Mouse (Mus musculus): ENCODE measurements around the gene Tln1. TPM values are rescaled to one million over a fixed set of nuclear protein-coding genes. Genes with fewer than 3 reads are reported as not detected.
A peak's percentile ranks its signal among the peaks of the same experiment; 100 is the strongest.

Tln1 gene
- polyA plus RNA-seq, 1 experiment from 2014 or later = 40.6 TPM

GRCm38 (mm10) chr4:43593453-43593852 is 31.0 kb upstream of the Tln1 start:
- no peak overlapping the region for H3K27ac ChIP-seq (replicated peaks; ENCODE audit: low read depth, low read length)
- H3K27me3 ChIP-seq (ENCODE audit: control insufficient read depth, insufficient read depth, low read length) = no peaks in the 10 kb centered on the region

GRCm38 (mm10) chr4:43591961-43592360 is 29.5 kb upstream of the Tln1 start:
- H3K9ac ChIP-seq (replicated peaks; ENCODE audit: low read length) = no peak overlapping the region
- H3K36me3 ChIP-seq (replicated peaks; ENCODE audit: control insufficient read depth, insufficient read depth, low read depth, low read length) = no peaks in the 10 kb centered on the region
- no peak overlapping the region for H3K4me2 ChIP-seq (ENCODE audit: low read depth, low read length)
- H3K27ac ChIP-seq (replicated peaks; ENCODE audit: low read depth, low read length) = no peak overlapping the region
- H3K4me1 ChIP-seq (ENCODE audit: control insufficient read depth, insufficient read depth, low read length) = no peaks in the 10 kb centered on the region
- H3K9me3 ChIP-seq (replicated peaks; ENCODE audit: control insufficient read depth, low read length) = no peaks in the 10 kb centered on the region
- no peaks in the 10 kb centered on the region for H3K27me3 ChIP-seq (ENCODE audit: control insufficient read depth, insufficient read depth, low read length)
- ATAC-seq (replicated peaks; ENCODE audit: insufficient number of reproducible peaks, low FRiP score, low TSS enrichment, low read depth) (no peak), DNase-seq (ENCODE audit: low spot score) (no peak)
- H3K4me3 ChIP-seq (ENCODE audit: low read depth, low read length) = no peak overlapping the region
- 74% methylated on average over 3 of the region's 3 CpGs for WGBS

More at GRCm38 (mm10) chr4:43593453-43593852, 31.0 kb upstream of the Tln1 start:
- Histone ChIP-seq H3K4me1 (ENCODE audit: control insufficient read depth, insufficient read depth, low read length) (no peaks in the 10 kb centered on the region), H3K4me3 (ENCODE audit: low read depth, low read length) (no peak overlapping the region), H3K36me3 (replicated peaks; ENCODE audit: control insufficient read depth, insufficient read depth, low read depth, low read length) (no peaks in the 10 kb centered on the region), H3K9me3 (replicated peaks; ENCODE audit: control insufficient read depth, low read length) (no peaks in the 10 kb centered on the region), H3K9ac (replicated peaks; ENCODE audit: low read length) (no peak overlapping the region), H3K4me2 (ENCODE audit: low read depth, low read length) (no peak overlapping the region)
- no peak for ATAC-seq (replicated peaks; ENCODE audit: insufficient number of reproducible peaks, low FRiP score, low TSS enrichment, low read depth)
- no peak for DNase-seq (ENCODE audit: low spot score)
- 55% methylated on average over 3 of the region's 3 CpGs for WGBS

- Histone ChIP-seq H3K27ac (replicated peaks; ENCODE audit: low read depth, low read length) (no peak overlapping the region), H3K4me3 (ENCODE audit: low read depth, low read length) (no peak overlapping the region), H3K27me3 (ENCODE audit: control insufficient read depth, insufficient read depth, low read length) (no peaks in the 10 kb centered on the region), H3K9ac (replicated peaks; ENCODE audit: low read length) (no peak overlapping the region), H3K4me1 (ENCODE audit: control insufficient read depth, insufficient read depth, low read length) (no peaks in the 10 kb centered on the region), H3K9me3 (replicated peaks; ENCODE audit: control insufficient read depth, low read length) (no peaks in the 10 kb centered on the region), H3K4me2 (ENCODE audit: low read depth, low read length) (no peak overlapping the region), H3K36me3 (replicated peaks; ENCODE audit: control insufficient read depth, insufficient read depth, low read depth, low read length) (no peaks in the 10 kb centered on the region)
- 89% methylated on average over 5 of the region's 5 CpGs for WGBS
- ATAC-seq (replicated peaks; ENCODE audit: insufficient number of reproducible peaks, low FRiP score, low TSS enrichment, low read depth) (no peak), DNase-seq (ENCODE audit: low spot score) (no peak)
These were observed 29.1 kb upstream of the Tln1 start for GRCm38 (mm10) chr4:43591543-43591942.

DNA sequence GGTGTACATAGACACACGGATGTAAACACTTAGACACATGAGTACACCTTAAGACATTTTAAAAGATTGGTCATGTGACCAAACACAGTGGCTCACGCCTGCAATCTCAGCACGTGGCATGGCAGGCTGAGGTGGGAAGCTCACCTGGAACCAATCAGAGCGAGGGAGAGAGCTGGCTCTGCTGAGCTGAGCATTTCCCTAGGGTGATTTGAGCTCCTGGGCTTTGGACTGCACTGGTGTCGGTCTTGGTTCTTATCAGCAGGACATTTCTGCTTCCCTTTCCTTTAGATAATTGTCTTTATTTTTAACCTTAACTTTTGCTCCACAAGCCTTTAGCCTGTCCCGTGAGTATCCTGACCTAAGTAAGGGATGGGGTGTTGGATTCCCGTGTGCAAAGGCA is 25.2 kb upstream of the Tln1 start:
- Histone ChIP-seq H3K9me3 (replicated peaks; ENCODE audit: control insufficient read depth, low read length) (no peaks in the 10 kb centered on the region), H3K36me3 (replicated peaks; ENCODE audit: control insufficient read depth, insufficient read depth, low read depth, low read length) (no peaks in the 10 kb centered on the region; the same call in 1 of the 2 replicates), H3K4me1 (ENCODE audit: control insufficient read depth, insufficient read depth, low read length) (no peaks in the 10 kb centered on the region), H3K4me3 (ENCODE audit: low read depth, low read length) (no peak overlapping the region), H3K9ac (replicated peaks; ENCODE audit: low read length) (no peak overlapping the region), H3K27ac (replicated peaks; ENCODE audit: low read depth, low read length) (no peak overlapping the region), H3K4me2 (ENCODE audit: low read depth, low read length) (no peak overlapping the region), H3K27me3 (ENCODE audit: control insufficient read depth, insufficient read depth, low read length) (no peaks in the 10 kb centered on the region)
- no peak for ATAC-seq (replicated peaks; ENCODE audit: insufficient number of reproducible peaks, low FRiP score, low TSS enrichment, low read depth)
- 49% methylated on average over 7 of the region's 7 CpGs for WGBS
- peak; percentile 36 for DNase-seq (ENCODE audit: low spot score)

GRCm38 (mm10) chr4:43586411-43586810 is 23.9 kb upstream of the Tln1 start:
- WGBS = 75% methylated on average over 8 of the region's 8 CpGs
- Histone ChIP-seq H3K4me2 (ENCODE audit: low read depth, low read length) (no peak overlapping the region), H3K4me1 (ENCODE audit: control insufficient read depth, insufficient read depth, low read length) (no peaks in the 10 kb centered on the region), H3K4me3 (ENCODE audit: low read depth, low read length) (no peak overlapping the region), H3K27me3 (ENCODE audit: control insufficient read depth, insufficient read depth, low read length) (no peaks in the 10 kb centered on the region), H3K36me3 (replicated peaks; ENCODE audit: control insufficient read depth, insufficient read depth, low read depth, low read length) (peaks cover 3% of the 10 kb centered on the region; the same call in 1 of the 2 replicates), H3K9ac (replicated peaks; ENCODE audit: low read length) (0 out of 2 replicates have a peak overlapping the region, but pooled peaks have one; percentile 13), H3K9me3 (replicated peaks; ENCODE audit: control insufficient read depth, low read length) (no peaks in the 10 kb centered on the region), H3K27ac (replicated peaks; ENCODE audit: low read depth, low read length) (no peak overlapping the region)
- DNase-seq (ENCODE audit: low spot score) (no peak), ATAC-seq (replicated peaks; ENCODE audit: insufficient number of reproducible peaks, low FRiP score, low TSS enrichment, low read depth) (no peak)

- DNase-seq (ENCODE audit: low spot score) (no peak), ATAC-seq (replicated peaks; ENCODE audit: insufficient number of reproducible peaks, low FRiP score, low TSS enrichment, low read depth) (no peak)
- H3K9ac ChIP-seq (replicated peaks; ENCODE audit: low read length) = no peak overlapping the region
- WGBS = 35% methylated on average over 10 of the region's 10 CpGs
- H3K27ac ChIP-seq (replicated peaks; ENCODE audit: low read depth, low read length) = no peak overlapping the region
- no peaks in the 10 kb centered on the region for H3K27me3 ChIP-seq (ENCODE audit: control insufficient read depth, insufficient read depth, low read length)
- H3K4me3 ChIP-seq (ENCODE audit: low read depth, low read length) = no peak overlapping the region
- H3K4me2 ChIP-seq (ENCODE audit: low read depth, low read length) = no peak overlapping the region
- peaks cover 3% of the 10 kb centered on the region; the same call in 1 of the 2 replicates for H3K36me3 ChIP-seq (replicated peaks; ENCODE audit: control insufficient read depth, insufficient read depth, low read depth, low read length)
- no peaks in the 10 kb centered on the region for H3K9me3 ChIP-seq (replicated peaks; ENCODE audit: control insufficient read depth, low read length)
- H3K4me1 ChIP-seq (ENCODE audit: control insufficient read depth, insufficient read depth, low read length) = no peaks in the 10 kb centered on the region
These were observed 23.2 kb upstream of the Tln1 start for GRCm38 (mm10) chr4:43585682-43586081.

GRCm38 (mm10) chr4:43584444-43585416 is 22.2 kb upstream of the Tln1 start, which contains the start of gene Msmp:
TSS of gene Msmp (minus strand) at chr4:43584494.
- 60% methylated on average over 12 of the region's 12 CpGs for WGBS
- Histone ChIP-seq H3K4me1 (ENCODE audit: control insufficient read depth, insufficient read depth, low read length) (no peaks in the 10 kb centered on the region), H3K36me3 (replicated peaks; ENCODE audit: control insufficient read depth, insufficient read depth, low read depth, low read length) (peaks cover 3% of the 10 kb centered on the region; the same call in 1 of the 2 replicates), H3K4me3 (ENCODE audit: low read depth, low read length) (no peak within 1 kb of the TSS), H3K9me3 (replicated peaks; ENCODE audit: control insufficient read depth, low read length) (no peaks in the 10 kb centered on the region), H3K9ac (replicated peaks; ENCODE audit: low read length) (no peak within 1 kb of the TSS), H3K27ac (replicated peaks; ENCODE audit: low read depth, low read length) (no peak within 1 kb of the TSS), H3K27me3 (ENCODE audit: control insufficient read depth, insufficient read depth, low read length) (no peaks in the 10 kb centered on the region), H3K4me2 (ENCODE audit: low read depth, low read length) (no peak within 1 kb of the TSS)
- DNase-seq (ENCODE audit: low spot score) (no peak), ATAC-seq (replicated peaks; ENCODE audit: insufficient number of reproducible peaks, low FRiP score, low TSS enrichment, low read depth) (no peak)

DNA sequence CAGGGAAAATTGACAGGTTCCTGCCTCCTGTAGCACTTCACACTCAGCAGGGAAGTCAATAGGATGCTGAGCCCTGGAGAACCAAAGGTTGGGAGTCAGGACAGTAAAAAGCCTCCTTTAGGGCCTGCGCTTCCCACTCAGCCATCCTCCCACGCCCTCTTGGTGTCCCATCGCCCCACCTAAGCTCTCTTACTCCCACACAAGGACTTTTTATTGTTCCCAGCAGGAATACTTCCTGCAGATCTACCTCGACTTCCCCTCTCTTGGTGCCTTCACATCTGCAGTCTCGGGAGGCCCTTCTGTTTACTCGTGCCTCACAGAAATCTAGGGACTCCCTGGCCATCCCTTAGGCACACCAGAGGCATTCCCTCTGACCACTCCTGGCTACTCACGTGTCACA is 20.9 kb upstream of the Tln1 start:
- DNase-seq (ENCODE audit: low spot score) (no peak), ATAC-seq (replicated peaks; ENCODE audit: insufficient number of reproducible peaks, low FRiP score, low TSS enrichment, low read depth) (no peak)
- Histone ChIP-seq H3K4me1 (ENCODE audit: control insufficient read depth, insufficient read depth, low read length) (no peaks in the 10 kb centered on the region), H3K9ac (replicated peaks; ENCODE audit: low read length) (no peak overlapping the region), H3K36me3 (replicated peaks; ENCODE audit: control insufficient read depth, insufficient read depth, low read depth, low read length) (peaks cover 3% of the 10 kb centered on the region; the same call in 1 of the 2 replicates), H3K27ac (replicated peaks; ENCODE audit: low read depth, low read length) (no peak overlapping the region), H3K4me2 (ENCODE audit: low read depth, low read length) (no peak overlapping the region), H3K9me3 (replicated peaks; ENCODE audit: control insufficient read depth, low read length) (no peaks in the 10 kb centered on the region), H3K4me3 (ENCODE audit: low read depth, low read length) (no peak overlapping the region), H3K27me3 (ENCODE audit: control insufficient read depth, insufficient read depth, low read length) (no peaks in the 10 kb centered on the region)
- 81% methylated on average over 7 of the region's 7 CpGs for WGBS
